Mouse (Mus musculus): ENCODE data around the gene Olfr1087. TPM values are rescaled to one million over a fixed set of nuclear protein-coding genes. Genes with fewer than 3 reads are reported as not detected.
"Not testable (repeated sequence)": the region's sequence is repeated elsewhere in the genome, so short reads cannot be mapped to it uniquely, and the experiment has no call there.

The Olfr1087 gene
- total RNA-seq (2021): not detected

DNA sequence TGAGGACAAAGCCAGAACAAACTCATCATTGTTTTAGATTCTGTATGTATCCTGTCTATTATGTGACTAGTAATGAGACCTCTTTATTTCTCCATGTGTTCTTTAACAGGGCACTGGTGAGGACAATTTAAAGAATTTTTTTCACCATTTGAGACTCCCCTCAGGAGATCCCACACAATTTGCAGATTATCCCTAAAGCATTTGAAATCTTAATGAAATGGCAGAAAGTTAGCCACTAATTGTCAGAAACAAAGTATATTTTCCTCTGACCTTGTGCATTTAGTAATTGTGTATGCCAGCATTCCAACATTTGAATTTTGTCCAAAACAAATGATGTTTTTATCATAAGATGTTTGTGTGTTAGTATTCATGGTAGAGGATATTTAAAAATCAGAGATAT lies at the start of gene Olfr1087:
Gene Olfr1087, minus strand, starts transcription at position 101 of the 400 bp plus-strand sequence.
- intact Hi-C loops (cut with DNase I): no loop called here
- no peak for DNase-seq (ENCODE audit: low spot score)

DNA sequence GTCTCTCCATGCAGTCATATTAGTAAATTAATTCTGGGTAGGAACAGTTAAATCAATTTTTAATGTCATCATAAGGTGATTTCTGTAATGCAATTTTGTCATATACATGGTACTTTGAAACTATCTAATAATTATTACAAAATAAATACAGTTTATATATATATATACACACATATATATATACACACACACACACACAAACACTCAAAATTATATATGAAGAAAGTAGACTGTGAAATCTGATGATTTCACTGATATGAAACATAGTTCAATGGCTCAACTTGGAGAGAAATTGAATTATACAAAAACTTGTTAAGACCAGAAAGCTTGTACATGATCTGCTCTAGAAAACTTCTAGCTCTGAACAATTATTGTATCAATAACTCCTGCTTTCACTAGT lies 35.4 kb upstream of the Olfr1087 start, which contains the start of gene Olfr1089:
Gene Olfr1089, minus strand, starts transcription at position 101 of the 400 bp plus-strand sequence.
- intact Hi-C loops (cut with DNase I): no loop called here
- no peak for DNase-seq (ENCODE audit: low spot score)

DNA sequence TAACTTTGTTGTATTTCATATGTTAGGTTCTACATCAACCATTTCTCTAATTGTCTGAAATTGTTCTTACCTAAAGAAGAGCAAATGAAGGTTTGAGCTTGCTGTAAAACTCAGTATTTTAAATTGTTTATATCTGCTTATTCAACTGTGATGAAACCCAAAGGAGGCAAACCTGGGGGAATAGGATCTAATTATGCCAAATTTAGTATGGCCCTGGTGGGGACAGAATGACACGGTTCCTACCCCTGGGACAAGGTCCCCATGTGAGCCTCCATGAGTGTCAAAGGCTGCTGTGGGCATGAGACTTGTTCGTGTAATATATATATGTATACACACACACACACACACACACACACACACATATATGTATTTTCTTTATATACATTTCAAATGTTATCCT lies 18.2 kb downstream of the Olfr1087 start, which contains the start of gene Olfr1086:
Gene Olfr1086, minus strand, starts transcription at position 101 of the 400 bp plus-strand sequence.
- intact Hi-C loops (cut with DNase I): no loop called here
- DNase-seq (ENCODE audit: low spot score): no peak

DNA sequence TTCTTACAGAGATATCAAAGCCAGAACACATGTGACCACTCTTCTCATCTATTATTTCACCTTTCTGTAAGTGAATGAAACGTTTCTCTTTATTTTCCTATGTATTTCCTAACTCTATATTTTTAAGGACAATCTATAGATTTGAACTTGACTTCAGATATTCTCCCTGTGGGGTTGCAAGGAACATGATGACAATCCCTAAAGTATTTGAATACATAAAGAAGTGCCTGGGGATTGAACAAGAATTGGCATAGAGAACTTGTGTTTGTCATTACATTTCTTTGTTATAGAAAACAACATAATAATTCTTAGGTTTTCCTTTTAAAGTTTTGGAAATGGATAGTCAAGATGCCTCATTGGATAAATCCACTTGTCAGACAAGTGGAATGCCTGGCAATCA lies 36.3 kb downstream of the Olfr1087 start, which contains the start of gene Olfr1085:
Gene Olfr1085, minus strand, starts transcription at position 101 of the 400 bp plus-strand sequence.
- no peak for DNase-seq (ENCODE audit: low spot score)
- intact Hi-C loops (cut with DNase I): no loop called here

DNA sequence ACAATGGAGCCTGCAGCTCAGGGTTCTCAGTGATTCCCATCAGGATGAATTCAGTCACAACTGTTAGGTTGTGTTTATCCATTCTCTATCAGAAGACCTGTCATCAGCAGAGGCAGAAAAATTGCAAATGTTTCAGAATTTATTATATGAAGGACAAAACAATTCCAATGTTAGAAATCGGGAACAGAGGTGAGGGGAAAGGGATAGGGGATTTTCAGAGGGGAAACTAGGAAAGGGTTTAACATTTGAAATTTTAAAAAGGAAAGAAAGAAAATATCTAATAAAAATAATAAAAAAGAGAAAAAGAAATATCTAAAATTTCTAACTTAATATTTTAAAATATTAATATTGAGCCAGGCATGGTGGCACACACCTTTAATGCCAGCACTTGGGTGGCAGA lies 58.6 kb downstream of the Olfr1087 start, which contains the start of gene Olfr1084:
Gene Olfr1084, minus strand, starts transcription at position 101 of the 400 bp plus-strand sequence.
- intact Hi-C loops (cut with DNase I); DNase-seq (ENCODE audit: low spot score): not testable (repeated sequence)

Other genes with a start within 250 kb of the Olfr1087 start
- gene Olfr1065, start 247.8 kb downstream of the Olfr1087 start, total RNA-seq (2021): not detected
- gene Olfr1066, start 242.1 kb downstream of the Olfr1087 start, total RNA-seq (2021): not detected
- not detected for gene Olfr228, start 211.0 kb downstream of the Olfr1087 start, total RNA-seq (2021)
- gene Olfr1076, start 189.9 kb downstream of the Olfr1087 start, total RNA-seq (2021): not detected
- not detected for gene Olfr1079, start 155.9 kb downstream of the Olfr1087 start, total RNA-seq (2021)
- not detected for gene Olfr1080, start 140.2 kb downstream of the Olfr1087 start, total RNA-seq (2021)
- gene Olfr1082, start 99.4 kb downstream of the Olfr1087 start, total RNA-seq (2021): not detected
- gene Olfr1084, start 58.7 kb downstream of the Olfr1087 start, total RNA-seq (2021): not detected
- not detected for gene Olfr1085, start 36.4 kb downstream of the Olfr1087 start, total RNA-seq (2021)
- not detected for gene Olfr1086, start 18.3 kb downstream of the Olfr1087 start, total RNA-seq (2021)
- not detected for gene Olfr1089, start 35.3 kb upstream of the Olfr1087 start, total RNA-seq (2021)
- gene Olfr1090, start 60.6 kb upstream of the Olfr1087 start, total RNA-seq (2021): not detected
- not detected for gene Olfr1093, start 84.1 kb upstream of the Olfr1087 start, total RNA-seq (2021)
- gene Olfr141, start 111.6 kb upstream of the Olfr1087 start, total RNA-seq (2021): not detected
- not detected for gene Olfr1094, start 126.3 kb upstream of the Olfr1087 start, total RNA-seq (2021)
- gene Olfr1095, start 153.3 kb upstream of the Olfr1087 start, total RNA-seq (2021): not detected
- gene Gm13723, start 176.4 kb upstream of the Olfr1087 start, total RNA-seq (2021): not detected
- gene Olfr1097, start 193.8 kb upstream of the Olfr1087 start, total RNA-seq (2021): not detected
- gene Olfr1098, start 226.2 kb upstream of the Olfr1087 start, total RNA-seq (2021): not detected